Mouse (Mus musculus) midbrain, embryonic 14.5 days (tissue): ENCODE results near the gene Vrtn. TPM values are rescaled to one million over a fixed set of nuclear protein-coding genes. Genes with fewer than 3 reads are reported as not detected.

Experiments
- ATAC-seq: fragments of 200-750 bp; cut with Nextera tagmentation; 2 replicates; pipeline ENCODE4 v1.8.0; 2017; ENCODE audit warnings: moderate number of reproducible peaks, moderate library complexity; ENCODE audit not compliant: low FRiP score, low TSS enrichment
- DNase-seq: peaks from one replicate; pipeline ENCODE4 v3.0.0-alpha.2; 2015
- H3K27ac ChIP-seq: fragments of 300-500 bp; sonication (generic); replicated peaks from 2 replicates; pipeline ENCODE4 v1.5.1; 2014; ENCODE audit warnings: mild to moderate bottlenecking, low read depth, low read length, moderate library complexity
- H3K27me3 ChIP-seq: fragments of 300-500 bp; sonication (generic); 2 replicates; pipeline ENCODE4 v1.6.1; 2014; ENCODE audit warnings: low read length, control low read depth, mixed read lengths; ENCODE audit not compliant: control insufficient read depth, insufficient read depth
- H3K36me3 ChIP-seq: fragments of 300-500 bp; sonication (generic); 2 replicates; pipeline ENCODE4 v1.6.1; 2014; ENCODE audit warnings: low read length, control low read depth; ENCODE audit not compliant: control insufficient read depth, insufficient read depth
- H3K4me1 ChIP-seq: fragments of 300-500 bp; sonication (generic); 2 replicates; pipeline ENCODE4 v1.6.1; 2014; ENCODE audit warnings: mild to moderate bottlenecking, antibody characterized with exemption, low read length, control low read depth; ENCODE audit not compliant: control insufficient read depth, insufficient read depth
- H3K4me2 ChIP-seq: fragments of 300-500 bp; sonication (generic); 2 replicates; pipeline ENCODE4 v1.6.1; 2014; ENCODE audit warnings: mild to moderate bottlenecking, low read length, moderate library complexity
- H3K4me3 ChIP-seq: fragments of 300-500 bp; sonication (generic); replicated peaks from 2 replicates; pipeline ENCODE4 v1.5.1; 2014; ENCODE audit warnings: low read depth, low read length
- H3K9ac ChIP-seq: fragments of 300-500 bp; sonication (generic); replicated peaks from 2 replicates; pipeline ENCODE4 v1.6.1; 2014; ENCODE audit warnings: mild to moderate bottlenecking, low read length, moderate library complexity
- H3K9me3 ChIP-seq: fragments of 300-500 bp; sonication (generic); 2 replicates; pipeline ENCODE4 v1.6.1; 2016; ENCODE audit warnings: low read length, control low read depth, mixed read lengths; ENCODE audit not compliant: control insufficient read depth
- WGBS: fragments of 180-500 bp; shearing (Covaris S2); extraction: QIAGEN DNeasy Blood & Tissue Kit; methylation state at CpG from one replicate; pipeline ENCODE4 v1.1.7; 2014; 5-methylcytosine and 5-hydroxymethylcytosine counted together
- polyA plus RNA-seq: library from polyadenylated mRNA; unstranded; fragments of >200 nt; fragmentation: Nextera tagmentation; extraction: Ambion mirVana; gene quantifications from 2 replicates; pipeline ENCODE4 v1.2.1, GENCODE M21; 2014

The Vrtn gene
- polyA plus RNA-seq, 1 experiment from 2014 or later: not detected

- no peak for DNase-seq
- Histone ChIP-seq H3K9ac (no peak overlapping the region), H3K4me3 (no peak overlapping the region), H3K4me1 (peaks cover 11% of the 10 kb centered on the region; the same call in 1 of the 2 replicates), H3K27me3 (no peaks in the 10 kb centered on the region), H3K4me2 (no peak overlapping the region), H3K36me3 (no peaks in the 10 kb centered on the region), H3K27ac (no peak overlapping the region), H3K9me3 (no peaks in the 10 kb centered on the region)
- ATAC-seq: no peak
- WGBS: 38% methylated on average over 10 of the region's 10 CpGs
These were observed 30.8 kb downstream of the Vrtn start for GRCm38 (mm10) chr12:84671646-84672045.

GRCm38 (mm10) chr12:84674666-84675526, 34.1 kb downstream of the Vrtn start:
- Histone ChIP-seq H3K4me3 (no peak overlapping the region), H3K9ac (no peak overlapping the region), H3K27ac (peak overlapping the region; percentile 63), H3K36me3 (no peaks in the 10 kb centered on the region), H3K27me3 (no peaks in the 10 kb centered on the region), H3K4me2 (no peak overlapping the region), H3K9me3 (no peaks in the 10 kb centered on the region), H3K4me1 (peaks cover 11% of the 10 kb centered on the region; the same call in 1 of the 2 replicates)
- no peak for ATAC-seq
- 44% methylated on average over 14 of the region's 14 CpGs for WGBS
- DNase-seq: peak; percentile 70

- WGBS: 55% methylated on average over 3 of the region's 3 CpGs
- peaks cover 11% of the 10 kb centered on the region; the same call in 1 of the 2 replicates for H3K4me1 ChIP-seq
- no peak for DNase-seq
- no peak overlapping the region for H3K4me3 ChIP-seq
- no peak overlapping the region for H3K9ac ChIP-seq
- H3K27me3 ChIP-seq: no peaks in the 10 kb centered on the region
- no peak overlapping the region for H3K4me2 ChIP-seq
- no peaks in the 10 kb centered on the region for H3K9me3 ChIP-seq
- peak overlapping the region; percentile 63 for H3K27ac ChIP-seq
- ATAC-seq: no peak
- H3K36me3 ChIP-seq: no peaks in the 10 kb centered on the region
These were observed 35.2 kb downstream of the Vrtn start for GRCm38 (mm10) chr12:84676011-84676410.

GRCm38 (mm10) chr12:84684569-84684968, 43.8 kb downstream of the Vrtn start:
- no peak for DNase-seq
- no peak for ATAC-seq
- Histone ChIP-seq H3K27ac (no peak overlapping the region), H3K4me2 (no peak overlapping the region), H3K4me1 (no peaks in the 10 kb centered on the region), H3K27me3 (no peaks in the 10 kb centered on the region), H3K9ac (no peak overlapping the region), H3K4me3 (no peak overlapping the region), H3K9me3 (no peaks in the 10 kb centered on the region), H3K36me3 (no peaks in the 10 kb centered on the region)
- 80% methylated on average over 7 of the region's 7 CpGs for WGBS

GRCm38 (mm10) chr12:84686176-84686575, 45.4 kb downstream of the Vrtn start:
- no peaks in the 10 kb centered on the region for H3K4me1 ChIP-seq
- no peaks in the 10 kb centered on the region for H3K27me3 ChIP-seq
- no peak overlapping the region for H3K4me2 ChIP-seq
- no peak overlapping the region for H3K27ac ChIP-seq
- no peak overlapping the region for H3K4me3 ChIP-seq
- whole genome bisulfite sequencing: 7% methylated on average over 4 of the region's 4 CpGs
- H3K9me3 ChIP-seq: no peaks in the 10 kb centered on the region
- H3K9ac ChIP-seq: no peak overlapping the region
- ATAC-seq: no peak
- no peaks in the 10 kb centered on the region for H3K36me3 ChIP-seq
- no peak for DNase-seq

GRCm38 (mm10) chr12:84687531-84687930, 46.7 kb downstream of the Vrtn start:
- Histone ChIP-seq H3K36me3 (no peaks in the 10 kb centered on the region), H3K27ac (no peak overlapping the region), H3K4me2 (no peak overlapping the region), H3K4me1 (no peaks in the 10 kb centered on the region), H3K9me3 (no peaks in the 10 kb centered on the region), H3K27me3 (no peaks in the 10 kb centered on the region), H3K4me3 (no peak overlapping the region), H3K9ac (no peak overlapping the region)
- DNase-seq (no peak), ATAC-seq (no peak)
- 95% methylated on average over 4 of the region's 4 CpGs for WGBS

GRCm38 (mm10) chr12:84689051-84689450, 48.2 kb downstream of the Vrtn start:
- Histone ChIP-seq H3K9ac (no peak overlapping the region), H3K4me2 (no peak overlapping the region), H3K4me1 (no peaks in the 10 kb centered on the region), H3K27ac (no peak overlapping the region), H3K4me3 (no peak overlapping the region), H3K27me3 (no peaks in the 10 kb centered on the region), H3K36me3 (no peaks in the 10 kb centered on the region), H3K9me3 (no peaks in the 10 kb centered on the region)
- WGBS: 93% methylated on average over 11 of the region's 11 CpGs
- DNase-seq (no peak), ATAC-seq (no peak)

- Histone ChIP-seq H3K27me3 (no peaks in the 10 kb centered on the region), H3K4me3 (no peak overlapping the region), H3K4me1 (no peaks in the 10 kb centered on the region), H3K36me3 (no peaks in the 10 kb centered on the region), H3K9me3 (no peaks in the 10 kb centered on the region), H3K27ac (no peak overlapping the region), H3K9ac (no peak overlapping the region), H3K4me2 (no peak overlapping the region)
- ATAC-seq (no peak), DNase-seq (no peak)
These were observed 50.5 kb downstream of the Vrtn start for GRCm38 (mm10) chr12:84691347-84691746.

- 89% methylated on average over 6 of the region's 6 CpGs for WGBS
- no peaks in the 10 kb centered on the region for H3K36me3 ChIP-seq
- no peak overlapping the region for H3K27ac ChIP-seq
- H3K4me3 ChIP-seq: no peak overlapping the region
- no peak overlapping the region for H3K9ac ChIP-seq
- H3K9me3 ChIP-seq: no peaks in the 10 kb centered on the region
- DNase-seq: no peak
- peaks cover 3% of the 10 kb centered on the region for H3K27me3 ChIP-seq
- H3K4me1 ChIP-seq: no peaks in the 10 kb centered on the region
- H3K4me2 ChIP-seq: no peak overlapping the region
- ATAC-seq: no peak
These were observed 51.3 kb downstream of the Vrtn start for GRCm38 (mm10) chr12:84692141-84692540.
